Mouse (Mus musculus) limb, embryonic 13.5 days (tissue): Measurements from ENCODE around the gene Fbxl5. TPM values are rescaled to one million over a fixed set of nuclear protein-coding genes. Genes with fewer than 3 reads are reported as not detected.
A peak's percentile ranks its signal among the peaks of the same experiment; 100 is the strongest.

Experiments
- ATAC-seq: fragments of 200-750 bp; cut with Nextera tagmentation; 2 replicates; pipeline ENCODE4 v1.8.0; 2017; ENCODE audit warnings: low read depth, moderate number of reproducible peaks, moderate TSS enrichment; ENCODE audit not compliant: low FRiP score
- H3K27ac ChIP-seq: fragments of 300-500 bp; sonication (generic); 2 replicates; pipeline ENCODE4 v1.5.1; 2015; ENCODE audit warnings: inconsistent platforms, mild to moderate bottlenecking, moderate library complexity
- H3K27me3 ChIP-seq: fragments of 300-500 bp; sonication (generic); 2 replicates; pipeline ENCODE4 v1.6.1; 2015; ENCODE audit warnings: mild to moderate bottlenecking, inconsistent platforms
- H3K36me3 ChIP-seq: fragments of 300-500 bp; sonication (generic); 2 replicates; pipeline ENCODE4 v1.6.1; 2015; ENCODE audit warnings: inconsistent platforms, mild to moderate bottlenecking, moderate library complexity
- H3K4me1 ChIP-seq: fragments of 300-500 bp; sonication (generic); 2 replicates; pipeline ENCODE4 v1.6.1; 2015; ENCODE audit warnings: inconsistent platforms
- H3K4me2 ChIP-seq: fragments of 300-500 bp; sonication (generic); replicated peaks from 2 replicates; pipeline ENCODE4 v1.6.1; 2015; ENCODE audit warnings: inconsistent platforms, mild to moderate bottlenecking, moderate library complexity
- H3K4me3 ChIP-seq: fragments of 300-500 bp; sonication (generic); 2 replicates; pipeline ENCODE4 v1.5.1; 2015; ENCODE audit warnings: moderate library complexity, mild to moderate bottlenecking, inconsistent platforms
- H3K9ac ChIP-seq: fragments of 300-500 bp; sonication (generic); 2 replicates; pipeline ENCODE4 v1.6.1; 2015; ENCODE audit warnings: mild to moderate bottlenecking, inconsistent platforms
- H3K9me3 ChIP-seq: fragments of 300-500 bp; sonication (generic); 2 replicates; pipeline ENCODE4 v1.6.1; 2016; ENCODE audit warnings: inconsistent platforms
- WGBS: fragments of 180-500 bp; shearing (Covaris S2); methylation state at CpG from one replicate; pipeline ENCODE4 v1.1.7; 2015; 5-methylcytosine and 5-hydroxymethylcytosine counted together
- polyA plus RNA-seq: library from polyadenylated mRNA; unstranded; fragments of >200 nt; fragmentation: Nextera tagmentation; extraction: Ambion mirVana; gene quantifications from 2 replicates; pipeline ENCODE4 v1.2.1, GENCODE M21; 2015

Gene Fbxl5
- polyA plus RNA-seq, 1 experiment from 2014 or later: 58.6 TPM

DNA sequence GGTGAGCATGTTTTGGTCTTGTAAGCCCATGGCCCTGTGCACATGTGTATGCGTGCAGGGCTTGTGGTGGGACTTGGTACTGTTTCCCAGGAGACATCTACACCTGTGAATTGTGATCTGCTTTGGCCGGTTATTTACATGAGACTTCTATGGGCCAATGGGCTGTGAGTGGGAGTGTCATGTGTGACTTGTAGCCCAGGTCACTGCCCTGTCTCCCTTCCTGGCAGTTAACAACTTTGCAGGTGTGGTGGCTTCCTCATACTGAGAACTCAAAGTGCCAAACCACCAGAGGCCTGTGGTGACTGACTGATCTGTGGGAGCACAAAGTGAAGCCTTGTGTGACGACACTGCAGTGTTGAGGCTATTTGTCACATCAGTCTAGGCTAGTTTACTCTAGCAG lies 3.1 kb upstream of the Fbxl5 start:
- Histone ChIP-seq H3K27ac (no peak overlapping the region), H3K9ac (no peak overlapping the region), H3K4me2 (no peak overlapping the region), H3K9me3 (no peaks in the 10 kb centered on the region), H3K4me3 (no peak overlapping the region), H3K27me3 (no peaks in the 10 kb centered on the region), H3K4me1 (no peaks in the 10 kb centered on the region), H3K36me3 (no peaks in the 10 kb centered on the region)
- 83% methylated on average over 3 of the region's 3 CpGs for WGBS
- ATAC-seq: no peak

DNA sequence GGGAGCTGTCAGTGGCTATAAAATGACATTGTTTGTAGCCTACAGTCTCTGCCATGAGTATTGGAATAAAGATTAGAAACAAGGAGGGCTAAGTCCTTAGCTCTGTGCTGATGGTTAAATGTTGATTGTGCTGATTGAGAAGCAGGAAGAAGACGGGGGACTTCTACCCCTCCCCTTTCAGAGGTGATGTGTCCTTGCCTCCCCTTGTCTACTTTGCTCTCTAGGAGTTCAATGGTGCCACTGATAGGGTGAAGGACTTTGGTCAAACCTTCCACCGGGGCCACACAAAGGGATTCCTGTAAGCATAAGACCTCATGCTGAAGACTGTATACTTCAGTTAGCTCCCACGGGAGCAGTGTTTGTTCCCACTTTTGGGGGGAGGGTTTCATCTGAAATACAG lies 1.4 kb upstream of the Fbxl5 start:
- no peak overlapping the region for H3K9ac ChIP-seq
- H3K4me3 ChIP-seq: no peak overlapping the region
- 91% methylated on average over 3 of the region's 3 CpGs for WGBS
- no peak overlapping the region for H3K4me2 ChIP-seq
- ATAC-seq: no peak
- H3K27me3 ChIP-seq: 0 out of 2 replicates have a peak, but pooled peaks cover 7% of the 10 kb centered on the region
- H3K9me3 ChIP-seq: no peaks in the 10 kb centered on the region
- no peaks in the 10 kb centered on the region for H3K36me3 ChIP-seq
- peaks cover 3% of the 10 kb centered on the region; the same call in 1 of the 2 replicates for H3K4me1 ChIP-seq
- no peak overlapping the region for H3K27ac ChIP-seq

- ATAC-seq: no peak
- H3K27ac ChIP-seq: no peak overlapping the region
- peaks cover 3% of the 10 kb centered on the region; the same call in 1 of the 2 replicates for H3K4me1 ChIP-seq
- no peaks in the 10 kb centered on the region for H3K36me3 ChIP-seq
- 0 out of 2 replicates have a peak, but pooled peaks cover 7% of the 10 kb centered on the region for H3K27me3 ChIP-seq
- no peak overlapping the region for H3K4me3 ChIP-seq
- no peak overlapping the region for H3K4me2 ChIP-seq
- H3K9me3 ChIP-seq: no peaks in the 10 kb centered on the region
- 90% methylated on average over 8 of the region's 8 CpGs for WGBS
- H3K9ac ChIP-seq: no peak overlapping the region
Measured at GRCm38 (mm10) chr5:43822199-43822598, 761 bp upstream of the Fbxl5 start.

DNA sequence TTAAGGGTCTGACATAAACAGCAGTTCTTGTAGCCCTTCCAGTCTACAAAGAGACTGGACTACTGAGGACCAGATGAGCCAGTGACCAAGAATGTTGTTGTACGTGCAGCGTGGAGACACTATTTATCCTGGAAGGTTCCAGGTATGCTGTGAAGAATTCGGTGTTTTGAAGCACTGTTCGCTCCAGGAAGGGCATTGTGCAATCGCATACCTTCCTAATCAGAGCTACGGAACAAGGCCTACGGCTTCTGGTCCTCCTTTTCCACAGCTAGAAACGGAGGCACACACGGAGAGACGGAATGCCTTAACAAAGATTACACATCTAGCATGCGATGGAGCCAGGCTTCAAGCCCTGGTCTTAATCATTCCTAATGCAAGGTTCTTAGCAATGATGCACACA lies 653 bp downstream of the Fbxl5 start:
- no peak overlapping the region for H3K4me2 ChIP-seq
- no peak overlapping the region for H3K9ac ChIP-seq
- H3K4me1 ChIP-seq: peaks cover 3% of the 10 kb centered on the region; the same call in 1 of the 2 replicates
- H3K4me3 ChIP-seq: no peak overlapping the region
- 0 out of 2 replicates have a peak, but pooled peaks cover 7% of the 10 kb centered on the region for H3K27me3 ChIP-seq
- no peak overlapping the region for H3K27ac ChIP-seq
- no peaks in the 10 kb centered on the region for H3K36me3 ChIP-seq
- H3K9me3 ChIP-seq: no peaks in the 10 kb centered on the region
- WGBS: 83% methylated on average over 11 of the region's 11 CpGs
- ATAC-seq: no peak

- 0 out of 2 replicates have a peak within 1 kb of the TSS, but pooled peaks have one; percentile 3 for H3K4me2 ChIP-seq
- no peaks in the 10 kb centered on the region for H3K9me3 ChIP-seq
- H3K9ac ChIP-seq: no peak within 1 kb of the TSS
- no peak for ATAC-seq
- H3K27me3 ChIP-seq: 0 out of 2 replicates have a peak, but pooled peaks cover 7% of the 10 kb centered on the region
- no peak within 1 kb of the TSS for H3K4me3 ChIP-seq
- peaks cover 3% of the 10 kb centered on the region; the same call in 1 of the 2 replicates for H3K4me1 ChIP-seq
- H3K27ac ChIP-seq: no peak within 1 kb of the TSS
- no peaks in the 10 kb centered on the region for H3K36me3 ChIP-seq
- 47% methylated on average over 12 of the region's 12 CpGs for WGBS
Measured at GRCm38 (mm10) chr5:43818695-43819094, 2.7 kb downstream of the Fbxl5 start, which contains the start of gene Bst1. Gene Bst1 (plus strand): TSS chr5:43818885.

DNA sequence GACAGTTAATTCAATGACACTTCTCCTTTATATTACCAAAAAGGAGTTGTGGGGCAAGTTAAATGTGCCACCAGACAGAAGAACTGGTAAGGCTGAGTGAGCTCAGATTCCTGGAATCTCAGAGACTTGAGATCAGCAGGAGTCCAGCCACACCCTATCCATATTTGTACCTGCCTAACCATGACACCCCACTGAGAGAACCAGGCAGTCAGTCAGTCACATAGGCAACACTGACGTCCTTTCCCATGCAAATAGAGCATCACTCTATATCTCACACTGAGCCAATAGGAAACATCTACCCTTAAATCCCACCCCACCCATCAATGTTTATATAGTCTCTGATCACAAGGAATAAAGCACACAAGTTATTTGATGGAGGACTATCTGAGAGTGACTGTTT lies 5.7 kb downstream of the Fbxl5 start:
- no peak for ATAC-seq
- Histone ChIP-seq H3K27ac (no peak overlapping the region), H3K36me3 (no peaks in the 10 kb centered on the region), H3K4me1 (peaks cover 3% of the 10 kb centered on the region; the same call in 1 of the 2 replicates), H3K4me2 (no peak overlapping the region), H3K27me3 (0 out of 2 replicates have a peak, but pooled peaks cover 7% of the 10 kb centered on the region), H3K9ac (no peak overlapping the region), H3K4me3 (no peak overlapping the region), H3K9me3 (no peaks in the 10 kb centered on the region)
- WGBS: 47% methylated on average over 1 of the region's 1 CpGs

DNA sequence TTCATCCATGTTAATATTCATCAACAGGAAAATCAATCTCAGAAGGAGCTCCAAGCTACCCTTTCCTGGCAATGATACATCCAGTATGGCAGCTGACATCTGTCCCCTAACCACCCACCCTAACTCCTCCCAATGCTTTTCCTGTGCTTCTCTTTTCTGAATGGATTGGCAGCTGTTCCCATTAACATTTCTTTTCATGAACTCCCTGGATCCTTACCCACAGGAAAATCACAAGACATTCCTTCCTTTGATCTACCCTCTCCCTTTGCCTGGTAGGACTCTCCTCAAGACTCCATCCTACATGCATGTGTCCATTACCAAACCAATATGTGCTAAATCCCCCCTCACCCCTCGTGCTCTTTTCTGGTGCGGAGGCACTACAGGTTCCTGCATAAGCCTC lies 6.9 kb downstream of the Fbxl5 start:
- Histone ChIP-seq H3K9me3 (no peaks in the 10 kb centered on the region), H3K27ac (no peak overlapping the region), H3K4me2 (no peak overlapping the region), H3K27me3 (0 out of 2 replicates have a peak, but pooled peaks cover 7% of the 10 kb centered on the region), H3K36me3 (no peaks in the 10 kb centered on the region), H3K4me3 (no peak overlapping the region), H3K4me1 (peaks cover 3% of the 10 kb centered on the region; the same call in 1 of the 2 replicates), H3K9ac (no peak overlapping the region)
- 87% methylated on average over 2 of the region's 2 CpGs for WGBS
- ATAC-seq: no peak

GRCm38 (mm10) chr5:43810427-43811062 lies 10.9 kb downstream of the Fbxl5 start:
- H3K9ac ChIP-seq: no peak overlapping the region
- WGBS: 84% methylated on average over 1 of the region's 1 CpGs
- H3K9me3 ChIP-seq: no peaks in the 10 kb centered on the region
- no peaks in the 10 kb centered on the region for H3K27me3 ChIP-seq
- no peak overlapping the region for H3K4me2 ChIP-seq
- no peaks in the 10 kb centered on the region for H3K36me3 ChIP-seq
- H3K27ac ChIP-seq: no peak overlapping the region
- ATAC-seq: no peak
- H3K4me3 ChIP-seq: no peak overlapping the region
- peaks cover 3% of the 10 kb centered on the region for H3K4me1 ChIP-seq

DNA sequence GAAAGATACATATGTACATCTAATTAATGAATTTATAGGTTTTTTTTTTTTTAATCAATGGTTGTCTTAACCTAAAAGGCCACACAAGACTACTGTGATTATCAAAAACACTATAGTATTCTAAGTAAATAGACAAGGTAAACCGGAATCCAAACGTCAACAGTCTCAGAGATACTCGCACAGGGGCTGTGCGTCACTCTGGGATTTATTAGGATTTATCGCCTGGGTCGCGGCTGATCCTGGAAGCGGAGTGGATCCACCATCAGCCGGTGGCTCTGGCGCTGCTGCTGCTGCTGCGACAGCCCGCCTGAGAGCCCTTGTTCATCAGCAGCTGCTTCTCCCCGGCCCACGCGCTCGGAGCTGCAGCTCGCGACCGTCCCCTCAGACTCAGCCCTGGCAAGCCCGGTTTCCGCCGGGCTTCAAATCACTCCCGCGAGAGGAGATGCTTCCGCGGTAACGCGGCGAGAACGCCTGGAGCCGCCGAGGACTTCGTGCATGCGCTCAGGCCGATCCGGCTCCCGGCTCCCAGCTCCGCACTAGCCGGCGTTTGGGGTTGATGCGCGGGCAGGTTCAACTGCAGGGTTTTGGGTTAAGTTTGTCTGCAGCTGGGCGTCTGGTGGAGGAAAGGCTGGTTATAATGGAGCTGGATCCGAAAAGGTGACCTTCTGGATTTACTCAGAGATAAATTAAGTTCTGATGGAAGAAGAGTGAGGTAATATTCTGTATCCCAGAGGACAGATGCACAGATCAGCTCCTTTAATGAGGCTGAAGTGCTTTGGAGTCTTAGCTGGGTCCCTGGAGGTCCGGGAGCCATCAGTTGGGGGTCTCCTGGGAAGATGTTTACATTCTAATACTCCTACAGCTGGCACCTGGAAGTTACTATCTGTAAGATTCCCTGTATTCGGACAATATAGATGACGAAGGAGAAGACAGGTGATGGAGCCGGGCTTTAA lies 13.4 kb downstream of the Fbxl5 start:
- no peaks in the 10 kb centered on the region for H3K9me3 ChIP-seq
- H3K27me3 ChIP-seq: no peaks in the 10 kb centered on the region
- 4% methylated on average over 48 of the region's 48 CpGs for WGBS
- H3K4me3 ChIP-seq: peak overlapping the region; percentile 57
- peak overlapping the region; percentile 75 for H3K4me2 ChIP-seq
- peaks cover 3% of the 10 kb centered on the region for H3K4me1 ChIP-seq
- peak overlapping the region; percentile 34; the same call in 1 of the 2 replicates for H3K27ac ChIP-seq
- H3K36me3 ChIP-seq: no peaks in the 10 kb centered on the region
- H3K9ac ChIP-seq: peak overlapping the region; percentile 73
- ATAC-seq: peak; percentile 95

DNA sequence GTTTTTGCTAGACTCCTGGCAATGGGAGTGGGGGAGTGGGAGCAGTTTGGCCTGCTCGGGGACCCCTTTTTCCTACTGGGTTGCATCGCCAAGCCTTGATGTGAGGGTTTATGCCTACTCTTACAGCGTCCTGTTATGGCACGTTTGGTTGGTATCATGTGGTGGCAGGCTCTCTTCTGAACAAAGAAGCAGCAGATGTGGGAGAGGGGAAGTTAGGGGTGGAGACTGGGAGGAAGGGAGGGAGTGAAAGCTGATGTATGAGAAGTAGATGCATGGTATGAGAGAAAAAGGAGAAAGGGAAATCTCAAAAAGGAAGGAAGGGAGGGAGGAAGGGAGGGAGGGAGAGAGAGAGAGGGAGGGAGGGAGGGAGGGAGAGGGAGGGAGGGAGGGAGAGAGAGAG lies 14.5 kb downstream of the Fbxl5 start:
- no peak overlapping the region for H3K27ac ChIP-seq
- WGBS: 77% methylated on average over 4 of the region's 4 CpGs
- H3K4me2 ChIP-seq: no peak overlapping the region
- H3K36me3 ChIP-seq: no peaks in the 10 kb centered on the region
- no peaks in the 10 kb centered on the region for H3K9me3 ChIP-seq
- H3K4me1 ChIP-seq: peaks cover 3% of the 10 kb centered on the region
- no peak overlapping the region for H3K4me3 ChIP-seq
- no peak for ATAC-seq
- no peaks in the 10 kb centered on the region for H3K27me3 ChIP-seq
- no peak overlapping the region for H3K9ac ChIP-seq

DNA sequence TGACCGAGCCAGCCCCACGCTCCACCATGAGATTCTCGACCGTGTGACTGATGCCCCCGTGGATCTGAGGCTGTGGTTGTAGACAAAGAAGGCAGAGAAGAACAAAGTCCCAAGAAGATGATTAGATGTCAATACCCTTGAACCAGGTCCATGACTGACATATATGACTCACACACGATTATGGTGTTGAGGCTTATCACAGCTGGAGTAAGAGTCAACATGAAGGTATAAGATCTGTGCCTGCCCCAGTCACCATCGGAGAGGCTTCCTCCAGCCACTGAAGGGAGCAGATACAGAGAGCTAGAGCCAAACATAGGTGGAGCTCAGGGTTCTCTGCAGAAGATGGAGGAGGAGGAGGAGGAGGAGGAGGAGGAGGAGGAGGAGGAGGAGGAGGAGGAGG lies 15.1 kb downstream of the Fbxl5 start:
- no peak for ATAC-seq
- no peak overlapping the region for H3K27ac ChIP-seq
- 93% methylated on average over 7 of the region's 7 CpGs for WGBS

DNA sequence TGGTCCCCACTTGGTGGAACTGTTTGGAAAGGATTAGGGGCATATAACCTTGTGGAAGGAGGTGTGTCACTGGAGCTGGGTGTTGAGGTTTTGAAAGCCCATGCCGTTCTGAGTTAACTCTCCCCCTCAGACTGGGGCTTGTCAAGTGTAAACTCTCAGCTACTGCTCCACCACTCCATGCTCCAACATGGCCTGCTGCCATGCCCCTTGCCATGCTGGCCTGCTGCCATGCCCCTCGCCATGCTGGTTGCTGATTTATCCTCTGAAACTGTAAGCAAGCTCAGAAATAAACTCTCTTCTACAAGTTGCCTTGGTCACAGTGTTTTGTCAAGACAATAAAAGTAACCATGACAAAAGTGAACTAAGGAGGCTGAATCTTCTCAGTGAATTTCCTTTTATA lies 16.0 kb downstream of the Fbxl5 start:
- H3K9me3 ChIP-seq: no peaks in the 10 kb centered on the region
- H3K27me3 ChIP-seq: no peaks in the 10 kb centered on the region
- no peaks in the 10 kb centered on the region for H3K36me3 ChIP-seq
- H3K4me3 ChIP-seq: no peak overlapping the region
- 95% methylated on average over 2 of the region's 2 CpGs for WGBS
- ATAC-seq: no peak
- peaks cover 3% of the 10 kb centered on the region for H3K4me1 ChIP-seq
- no peak overlapping the region for H3K4me2 ChIP-seq
- no peak overlapping the region for H3K9ac ChIP-seq
- H3K27ac ChIP-seq: no peak overlapping the region

More for the DNA sequence above, 15.1 kb downstream of the Fbxl5 start:
- Histone ChIP-seq H3K9ac (no peak overlapping the region), H3K4me3 (no peak overlapping the region), H3K4me1 (peaks cover 3% of the 10 kb centered on the region), H3K36me3 (no peaks in the 10 kb centered on the region), H3K27me3 (no peaks in the 10 kb centered on the region), H3K9me3 (no peaks in the 10 kb centered on the region), H3K4me2 (no peak overlapping the region)
